Mouse (Mus musculus): ENCODE results near the gene Ppp4c.

GRCm38 (mm10) chr7:126740132-126740735 is 52.1 kb downstream of the Ppp4c start:
- TF ChIP-seq POLR2A (IDR thresholded peaks at IDR 0.05; ENCODE audit: low read depth, low read length) (no peak), CTCF (IDR thresholded peaks at IDR 0.05; ENCODE audit: extremely low read depth, insufficient read length, insufficient replicate concordance, low read depth, low read length) (no peak)

Measured in small intestine, adult 2 months (tissue).